Mouse (Mus musculus): ENCODE measurements around the gene Trpc5os. TPM values are rescaled to one million over a fixed set of nuclear protein-coding genes. Genes with fewer than 3 reads are reported as not detected.

Gene Trpc5os
- total RNA-seq (2015; ENCODE audit: low replicate concordance) (not detected in 2 replicates), total RNA-seq (2017; ENCODE audit: low replicate concordance) (not detected in 2 replicates)

DNA sequence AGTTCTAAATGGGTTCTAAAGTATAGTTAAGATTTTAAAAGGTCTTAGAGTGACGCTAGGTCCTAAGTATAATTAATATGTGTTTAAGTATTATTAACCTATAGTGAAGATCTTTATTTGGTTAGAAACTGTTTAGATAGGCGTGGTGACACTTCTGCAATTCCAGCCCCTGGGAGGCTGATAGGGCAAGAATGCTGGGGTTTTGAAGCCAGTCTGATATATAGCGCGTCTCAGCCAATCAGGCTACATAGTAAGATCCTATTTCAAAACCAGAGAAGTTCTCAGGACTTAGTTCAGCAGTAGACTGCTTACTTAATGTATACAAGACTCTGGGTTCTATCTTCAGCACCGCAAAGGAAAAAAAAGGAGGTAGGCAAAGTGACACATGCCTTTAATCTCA is at the start of gene Trpc5os:
Gene Trpc5os, plus strand, starts transcription at position 301 of the 400 bp plus-strand sequence.
- no peak for ATAC-seq (replicated peaks; ENCODE audit: low FRiP score, poor library complexity, severe bottlenecking)

DNA sequence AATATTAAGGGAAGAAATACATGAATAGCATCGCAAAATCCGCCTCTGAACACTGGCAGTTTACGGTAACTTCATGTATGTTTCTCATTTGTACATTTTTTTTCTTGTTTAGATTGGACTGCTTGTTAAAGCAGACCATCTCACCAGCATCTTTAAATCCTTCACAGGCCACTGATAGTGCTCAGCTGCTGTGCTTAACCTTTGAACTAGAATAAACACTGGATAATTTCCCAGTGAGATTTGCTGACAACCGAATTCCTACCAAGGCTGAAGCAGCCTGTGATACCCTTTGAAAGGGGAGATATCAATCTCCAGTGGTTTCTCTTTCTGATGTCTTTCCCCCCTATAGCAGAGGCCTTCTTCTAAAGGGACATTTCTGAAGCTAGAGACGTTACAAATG is 48.3 kb upstream of the Trpc5os start:
- no peak for ATAC-seq (replicated peaks; ENCODE audit: low FRiP score, poor library complexity, severe bottlenecking)

DNA sequence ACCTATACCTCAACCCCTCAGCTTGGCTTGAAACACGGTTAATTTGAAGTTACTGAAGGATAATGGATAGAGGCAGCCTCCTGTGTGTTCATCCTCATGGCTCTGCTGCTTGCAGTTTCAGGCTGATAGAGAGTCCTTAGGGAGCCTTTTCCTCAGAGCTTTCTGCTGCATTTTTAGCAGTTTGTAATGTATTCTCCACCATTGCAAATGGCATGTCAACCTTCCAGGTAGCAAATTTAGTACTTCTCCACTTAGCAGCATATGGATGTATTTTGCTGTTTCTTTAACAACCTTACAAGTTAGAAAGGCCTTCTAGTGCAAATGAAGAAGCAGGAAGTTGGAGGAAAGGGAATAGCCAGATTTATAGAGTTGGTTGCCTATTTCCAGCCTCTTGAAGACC is 36.1 kb upstream of the Trpc5os start:
- ATAC-seq (replicated peaks; ENCODE audit: low FRiP score, poor library complexity, severe bottlenecking): no peak

DNA sequence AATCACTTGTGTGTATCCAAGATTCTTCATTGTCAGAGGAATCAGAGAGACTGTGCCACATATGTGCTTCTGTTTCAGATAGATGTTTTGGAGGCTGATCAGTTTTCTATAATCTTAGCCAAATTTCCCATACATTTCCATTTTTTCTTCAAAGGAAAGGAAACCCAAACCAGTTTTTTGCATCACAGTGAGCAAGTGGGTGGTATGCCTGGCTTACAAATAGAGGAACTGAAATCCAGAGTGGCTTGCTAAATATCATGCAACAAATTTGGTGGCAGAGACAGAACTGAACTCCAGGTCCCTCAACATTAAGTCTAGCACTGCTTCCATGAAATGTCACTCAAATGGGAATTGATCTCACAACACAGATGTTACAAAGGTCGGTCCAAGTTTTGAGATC is 35.3 kb upstream of the Trpc5os start:
- ATAC-seq (replicated peaks; ENCODE audit: low FRiP score, poor library complexity, severe bottlenecking): no peak

DNA sequence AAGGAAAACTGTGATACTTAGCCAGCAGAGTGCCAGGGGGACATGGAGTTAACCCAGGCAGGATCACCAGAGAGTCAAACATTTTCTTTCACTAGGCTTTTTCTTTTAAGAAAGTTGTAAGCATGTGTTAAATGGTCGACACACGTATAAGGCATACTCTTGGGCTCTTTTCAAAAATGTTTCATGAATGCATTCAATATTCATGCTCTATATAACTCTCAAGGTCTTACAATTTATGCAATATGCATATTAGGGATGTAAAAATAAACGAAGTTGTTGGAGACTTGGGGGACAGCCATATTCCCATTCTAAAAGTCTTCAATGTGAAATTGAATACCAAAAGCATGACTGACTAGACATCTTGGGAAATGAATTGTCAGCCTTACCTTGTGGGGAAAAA is 32.5 kb upstream of the Trpc5os start:
- ATAC-seq (replicated peaks; ENCODE audit: low FRiP score, poor library complexity, severe bottlenecking): no peak

DNA sequence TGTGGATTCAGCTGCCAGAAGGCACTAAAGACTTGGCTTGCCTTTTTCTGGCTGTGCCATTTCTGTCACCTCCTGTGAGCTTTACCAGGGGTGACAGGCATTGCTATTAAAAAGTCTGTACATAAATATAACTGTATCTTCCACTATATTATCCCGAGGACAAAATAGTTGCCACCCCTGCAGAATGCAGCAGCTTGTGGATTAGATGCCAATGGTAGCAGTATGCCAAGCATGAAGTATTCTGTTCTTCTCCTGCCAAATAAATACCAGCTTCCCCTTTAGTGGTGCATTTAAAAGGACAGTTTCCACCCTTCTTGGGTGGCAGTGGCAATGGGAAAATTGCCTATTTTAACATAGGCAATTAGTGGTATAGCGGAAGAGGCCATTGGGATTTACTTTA is 8.0 kb downstream of the Trpc5os start:
- no peak for ATAC-seq (replicated peaks; ENCODE audit: low FRiP score, poor library complexity, severe bottlenecking)

DNA sequence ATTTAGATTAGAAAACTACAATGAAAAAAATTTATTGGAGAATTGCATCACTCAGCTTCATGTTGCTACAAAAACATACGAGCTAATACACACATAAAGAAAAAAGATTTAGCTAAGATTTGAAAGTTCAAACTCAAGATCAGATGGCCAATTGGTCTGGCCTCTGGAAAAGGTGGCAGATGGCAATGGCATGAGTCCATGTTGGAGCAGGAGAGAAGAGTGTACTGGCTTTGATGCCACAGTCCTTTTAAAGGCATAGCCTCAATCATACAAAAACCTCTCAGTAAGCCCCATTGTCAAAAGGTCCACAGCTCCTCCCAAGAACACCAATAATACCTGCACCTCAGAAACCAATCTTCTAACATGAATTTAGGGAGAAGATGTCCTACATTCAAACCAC is 35.0 kb downstream of the Trpc5os start:
- ATAC-seq (replicated peaks; ENCODE audit: low FRiP score, poor library complexity, severe bottlenecking): no peak

DNA sequence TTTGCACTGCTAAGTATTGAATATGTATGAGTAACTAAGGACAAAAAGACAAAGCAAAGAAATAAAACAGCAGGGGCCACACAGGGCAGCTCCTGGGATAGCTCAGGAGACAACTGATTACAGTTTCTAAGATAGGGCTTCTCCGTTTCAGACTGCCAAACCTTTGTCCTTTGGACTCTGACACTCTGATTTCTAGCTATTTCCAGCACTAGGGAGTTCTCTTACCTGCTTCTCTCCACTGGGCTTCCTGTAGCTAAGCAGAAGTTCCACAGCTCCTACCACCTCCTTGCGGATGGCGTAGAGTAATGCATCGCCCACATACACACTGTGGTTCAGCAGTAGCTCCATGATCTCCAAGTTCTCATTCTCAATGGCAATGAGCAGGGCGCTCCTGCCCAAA is 66.9 kb downstream of the Trpc5os start:
- ATAC-seq (replicated peaks; ENCODE audit: low FRiP score, poor library complexity, severe bottlenecking): no peak

DNA sequence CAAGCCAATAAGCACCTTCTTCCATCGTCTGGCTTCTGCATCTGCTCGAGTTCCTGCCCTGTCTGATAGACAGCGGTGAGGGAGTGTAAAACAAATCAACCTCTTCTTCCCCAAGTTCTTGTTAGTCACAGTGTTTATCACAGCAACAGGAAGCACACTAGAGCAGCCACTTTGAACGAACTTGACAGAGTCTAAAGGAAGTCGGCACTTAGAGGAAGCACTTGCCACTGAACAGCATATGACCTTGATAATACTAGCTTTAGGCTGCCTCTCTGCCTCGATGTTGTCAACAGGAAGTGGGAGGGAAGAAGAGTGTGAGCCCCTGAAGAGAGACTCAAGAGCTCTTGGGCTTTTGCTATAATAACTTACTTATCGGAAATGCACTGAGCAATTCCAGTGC is 69.7 kb downstream of the Trpc5os start:
- no peak for ATAC-seq (replicated peaks; ENCODE audit: low FRiP score, poor library complexity, severe bottlenecking)

Other genes starting within 250 kb of the Trpc5os start
- gene Alg13, start 138.8 kb upstream of the Trpc5os start, total RNA-seq (2015; ENCODE audit: low replicate concordance): 11.3 and 11.9 TPM in 2 replicates
- 1.2 and 3.7 TPM in 2 replicates for gene Alg13, start 138.8 kb upstream of the Trpc5os start, total RNA-seq (2017; ENCODE audit: low replicate concordance)
- gene Trpc5, start 231.6 kb downstream of the Trpc5os start, total RNA-seq (2015; ENCODE audit: low replicate concordance): not detected in 2 replicates
- gene Trpc5, start 231.6 kb downstream of the Trpc5os start, total RNA-seq (2017; ENCODE audit: low replicate concordance): not detected in 2 replicates
- gene Rtl4, start 232.3 kb downstream of the Trpc5os start, total RNA-seq (2015; ENCODE audit: low replicate concordance): not detected in 2 replicates
- not detected in 2 replicates for gene Rtl4, start 232.3 kb downstream of the Trpc5os start, total RNA-seq (2017; ENCODE audit: low replicate concordance)

Measured in erythroid progenitor cell, adult 5-6 weeks (primary cell).